Mouse (Mus musculus) embryonic fibroblast, embryonic 13.5 days (primary cell): ENCODE results near the gene Xab2.

Experiments used
- CTCF ChIP-seq: IDR thresholded peaks from 2 replicates; pipeline ENCODE4 v1.5.1; 2011; ENCODE audit warnings: mild to moderate bottlenecking, control low read depth, low read length, moderate library complexity, borderline replicate concordance; ENCODE audit not compliant: insufficient read depth
- POLR2A ChIP-seq: IDR thresholded peaks from 2 replicates; pipeline ENCODE4 v1.6.1; 2011; ENCODE audit warnings: low read depth, mild to moderate bottlenecking, control low read depth, low read length, moderate library complexity

- TF ChIP-seq POLR2A = no peak
- TF ChIP-seq CTCF = no peak
Measured at GRCm38 (mm10) chr8:3598054-3598453, 23.1 kb downstream of the Xab2 start.
